ENCODE assay signal across 9 mouse cellular contexts in genomic region chr7:111720511-111721307, GRCm38 (mm10). TPM values are rescaled to one million over a fixed set of nuclear protein-coding genes. Genes with fewer than 3 reads are reported as not detected.
DNase-seq lines count a peak whose midpoint lies in the region; ATAC-seq and TF ChIP-seq lines count a peak whose summit lies in the region.
"Had no signal": no experiment of that assay in that cellular context is flagged by ENCODE, and none has a peak within 500 bp of the region (broad histone marks: within the 10 kb centered on the region; RNA-seq: fewer than 3 reads in every experiment).

No protein-coding gene starts in this region.

- WGBS in lung, embryonic 14.5 days: 50% methylated on average over 8 of the region's 8 CpGs
- 52% methylated on average over 8 of the region's 8 CpGs for WGBS in lung, adult 2 months
- WGBS in midbrain, embryonic 16.5 days: 75% methylated on average over 8 of the region's 8 CpGs

- no peaks in the 10 kb centered on the region for H3K9me3 ChIP-seq in lung, embryonic 14.5 days (ENCODE audit: low read depth, low read length)
- H3K9me3 ChIP-seq in midbrain, embryonic 16.5 days (replicated peaks; ENCODE audit: control insufficient read depth, low read length, poor library complexity, severe bottlenecking): no peaks in the 10 kb centered on the region

- no peaks in the 10 kb centered on the region for H3K36me3 ChIP-seq in lung, embryonic 14.5 days (ENCODE audit: insufficient read depth)
- no peaks in the 10 kb centered on the region for H3K36me3 ChIP-seq in midbrain, embryonic 16.5 days (ENCODE audit: control insufficient read depth, insufficient read depth, low read length)

- H3K27me3 ChIP-seq in lung, embryonic 14.5 days (ENCODE audit: insufficient read depth, low read length): no peaks in the 10 kb centered on the region
- H3K27me3 ChIP-seq in midbrain, embryonic 16.5 days (ENCODE audit: control insufficient read depth, insufficient read depth, low read depth, low read length): no peaks in the 10 kb centered on the region

- ATAC-seq in lung, embryonic 14.5 days (ENCODE audit: insufficient read depth): peak; percentile 73
- ATAC-seq in midbrain, embryonic 16.5 days: no peak
- ATAC-seq in CD4-positive, CD25-positive, alpha-beta regulatory T cell, adult 4 months: no peak

- H3K4me3 ChIP-seq in lung, embryonic 14.5 days (ENCODE audit: low read depth, low read length): no peak overlapping the region
- H3K4me3 ChIP-seq in lung, adult 2 months (replicated peaks; ENCODE audit: extremely low read depth, low read depth, low read length): no peak overlapping the region
- H3K4me3 ChIP-seq in midbrain, embryonic 16.5 days (ENCODE audit: low read depth, low read length): no peak overlapping the region
- H3K4me3 ChIP-seq: myocyte had no signal

- peaks cover 14% of the 10 kb centered on the region for H3K4me1 ChIP-seq in lung, embryonic 14.5 days (ENCODE audit: insufficient read depth)
- H3K4me1 ChIP-seq in lung, adult 2 months (ENCODE audit: control insufficient read depth, insufficient read depth, low read length): peaks cover 23% of the 10 kb centered on the region
- H3K4me1 ChIP-seq in midbrain, embryonic 16.5 days (ENCODE audit: control insufficient read depth, insufficient read depth, low read length): peaks cover 10% of the 10 kb centered on the region

- no peak for TF ChIP-seq POLR2A in lung, adult 2 months (IDR thresholded peaks at IDR 0.05; ENCODE audit: borderline replicate concordance, extremely low read depth, low read depth, low read length)

- peak overlapping the region; percentile 87 for H3K27ac ChIP-seq in lung, embryonic 14.5 days (ENCODE audit: low read depth)
- H3K27ac ChIP-seq in midbrain, embryonic 16.5 days (ENCODE audit: low read length): peak overlapping the region; percentile 55

- H3K9ac ChIP-seq in lung, embryonic 14.5 days: peak overlapping the region; percentile 15; the same call in 1 of the 2 replicates
- H3K9ac ChIP-seq in midbrain, embryonic 16.5 days (ENCODE audit: low read depth, low read length): no peak overlapping the region

- no peak for TF ChIP-seq CTCF in lung, embryonic 14.5 days (IDR thresholded peaks at IDR 0.05; ENCODE audit: low read depth)
- TF ChIP-seq CTCF in lung, adult 2 months (IDR thresholded peaks at IDR 0.05; ENCODE audit: insufficient read depth, low read length): no peak

- peak; percentile 85 for DNase-seq in lung, embryonic 14.5 days
- DNase-seq in lung, adult 2 months: no peak
- peak; percentile 72 for DNase-seq in gastrocnemius, postnatal 10 days
- peak; percentile 68 to 75 for DNase-seq in layer of hippocampus, adult 8-10 months (ENCODE audit: low spot score in 2 of 2)
- no peak for DNase-seq in adipocyte (ENCODE audit: low spot score)
- no peak for DNase-seq in ovary, postnatal 36 days (ENCODE audit: low spot score)

- H3K4me2 ChIP-seq in lung, embryonic 14.5 days: no peak overlapping the region
- H3K4me2 ChIP-seq in midbrain, embryonic 16.5 days (ENCODE audit: low read length): no peak overlapping the region

RNA-seq across cellular contexts. Expression of gene Galnt18, which starts 59.1 kb away (rescaled TPM):
- 18.0 and 18.2 TPM in 2 replicates for polyA plus RNA-seq in lung, embryonic 14.5 days (2014; fragmentation: Nextera tagmentation; extraction: Ambion mirVana)
- 142 and 148 TPM in 2 replicates for polyA plus RNA-seq in lung, adult 2 months (2012; rRNA removed)
- 10 to 100 TPM in 1 of 2 experiments, 1 to 10 TPM in 1; 9.6 to 10.0 TPM for total RNA-seq in gastrocnemius, postnatal 10 days (2021)
- total RNA-seq in layer of hippocampus, adult 8-10 months (2022): 10 to 100 TPM; 47.4 to 55.6 (median 53.4) TPM
- 19.8 and 20.8 TPM in 2 replicates for polyA plus RNA-seq in midbrain, embryonic 16.5 days (2015; fragmentation: Nextera tagmentation; extraction: Ambion mirVana)
- not detected for polyA plus RNA-seq in CD4-positive, CD25-positive, alpha-beta regulatory T cell, adult 4 months (2017; shearing (Covaris generic))

Comparison
In these comparisons a context has a peak if more than half of its experiments do, and no peak if none do; other contexts are left out.
1. DNase-seq: peak in lung, embryonic 14.5 days (single experiment), gastrocnemius, postnatal 10 days (single experiment) and layer of hippocampus, adult 8-10 months (2 of 2); none in lung, adult 2 months (single experiment), adipocyte (single experiment) and ovary, postnatal 36 days (single experiment).
2. RNA of gene Galnt18, which starts 59.1 kb away (polyA plus RNA-seq): 142 to 148 TPM in lung, adult 2 months, 19.8 to 20.8 TPM in midbrain, embryonic 16.5 days and 18.0 to 18.2 TPM in lung, embryonic 14.5 days; not detected in CD4-positive, CD25-positive, alpha-beta regulatory T cell, adult 4 months; every median in the first group is over 10 times any median in the second.